In genomic region chr13:24518887-24519286, GRCm38 (mm10) we compare ENCODE assay signal across 8 mouse cellular contexts.
A peak's percentile ranks its signal among the peaks of the same experiment; 100 is the strongest.
DNase-seq lines count a peak whose midpoint lies in the region; ATAC-seq lines count a peak whose summit lies in the region.

No protein-coding gene starts in this region.

- H3K36me3 ChIP-seq in hindbrain, embryonic 10.5 days, result no peaks in the 10 kb centered on the region
- H3K36me3 ChIP-seq in hindbrain, embryonic 13.5 days, result no peaks in the 10 kb centered on the region

- no peaks in the 10 kb centered on the region for H3K27me3 ChIP-seq in hindbrain, embryonic 10.5 days (ENCODE audit: insufficient read depth, poor library complexity, severe bottlenecking)
- H3K27me3 ChIP-seq in hindbrain, embryonic 13.5 days, result no peaks in the 10 kb centered on the region

- ATAC-seq in hindbrain, embryonic 13.5 days (ENCODE audit: low FRiP score), result no peak
- ATAC-seq in monocyte, adult 5-6 weeks (replicated peaks; ENCODE audit: insufficient number of reproducible peaks, low FRiP score, low TSS enrichment, poor library complexity, severe bottlenecking), result peak; percentile 70

- H3K9ac ChIP-seq in hindbrain, embryonic 13.5 days, result no peak overlapping the region

- no peak overlapping the region for H3K27ac ChIP-seq in hindbrain, embryonic 10.5 days
- no peak overlapping the region for H3K27ac ChIP-seq in hindbrain, embryonic 13.5 days

- H3K4me3 ChIP-seq in hindbrain, embryonic 10.5 days, result no peak overlapping the region
- H3K4me3 ChIP-seq in hindbrain, embryonic 13.5 days, result no peak overlapping the region

- H3K4me1 ChIP-seq in hindbrain, embryonic 10.5 days (replicated peaks), result peaks cover 20% of the 10 kb centered on the region
- peaks cover 17% of the 10 kb centered on the region for H3K4me1 ChIP-seq in hindbrain, embryonic 13.5 days (replicated peaks)

- DNase-seq in hindbrain, embryonic 10.5 days (ENCODE audit: low spot score), result peak; percentile 51
- DNase-seq in 416B (ENCODE audit: low read depth) (peak; percentile 83), R1 (ENCODE audit: low read depth, low spot score) (peak; percentile 68)
- DNase-seq in embryo, embryonic 9.5 days (ENCODE audit: extremely low spot score), result peak; percentile 39
- DNase-seq in kidney, adult 9 months, result peak; percentile 60
- no peak for DNase-seq in ovary, adult 18-20 months (ENCODE audit: low spot score)

- no peak overlapping the region for H3K4me2 ChIP-seq in hindbrain, embryonic 13.5 days

- WGBS in hindbrain, embryonic 10.5 days, result 39% methylated on average over 6 of the region's 6 CpGs
- 37% methylated on average over 6 of the region's 6 CpGs for WGBS in hindbrain, embryonic 13.5 days

- H3K9me3 ChIP-seq in hindbrain, embryonic 10.5 days, result no peaks in the 10 kb centered on the region
- no peaks in the 10 kb centered on the region for H3K9me3 ChIP-seq in hindbrain, embryonic 13.5 days
